Mouse (Mus musculus) intestine, postnatal 0 days (tissue): ENCODE data around the gene H3f3b. TPM values are rescaled to one million over a fixed set of nuclear protein-coding genes. Genes with fewer than 3 reads are reported as not detected.
A peak's percentile ranks its signal among the peaks of the same experiment; 100 is the strongest.

ENCODE experiments used
- ATAC-seq: fragments of 200-750 bp; cut with Nextera tagmentation; 2 replicates; pipeline ENCODE4 v1.8.0; 2017; ENCODE audit warnings: mild to moderate bottlenecking, moderate TSS enrichment, moderate library complexity
- H3K27ac ChIP-seq: fragments of 300-500 bp; sonication (generic); 2 replicates; pipeline ENCODE4 v1.5.1; 2014; ENCODE audit warnings: mild to moderate bottlenecking, low read depth, low read length, moderate library complexity
- H3K27me3 ChIP-seq: fragments of 300-500 bp; sonication (generic); replicated peaks from 2 replicates; pipeline ENCODE4 v1.6.1; 2014; ENCODE audit warnings: low read length, mixed read lengths; ENCODE audit not compliant: control insufficient read depth, insufficient read depth
- H3K36me3 ChIP-seq: fragments of 300-500 bp; sonication (generic); 2 replicates; pipeline ENCODE4 v1.6.1; 2014; ENCODE audit warnings: mild to moderate bottlenecking, moderate library complexity; ENCODE audit not compliant: control insufficient read depth, insufficient read depth
- H3K4me1 ChIP-seq: fragments of 300-500 bp; sonication (generic); replicated peaks from 2 replicates; pipeline ENCODE4 v1.6.1; 2014; ENCODE audit warnings: antibody characterized with exemption, low read length, mixed read lengths; ENCODE audit not compliant: control insufficient read depth, insufficient read depth
- H3K4me2 ChIP-seq: fragments of 300-500 bp; sonication (generic); replicated peaks from 2 replicates; pipeline ENCODE4 v1.6.1; 2014; ENCODE audit warnings: low read depth, mild to moderate bottlenecking, moderate library complexity
- H3K4me3 ChIP-seq: fragments of 300-500 bp; sonication (generic); 2 replicates; pipeline ENCODE4 v1.5.1; 2014; ENCODE audit warnings: low read depth, low read length
- H3K9ac ChIP-seq: fragments of 300-500 bp; sonication (generic); 2 replicates; pipeline ENCODE4 v1.6.1; 2014; ENCODE audit warnings: mild to moderate bottlenecking, low read depth, low read length
- H3K9me3 ChIP-seq: fragments of 300-500 bp; sonication (generic); 2 replicates; pipeline ENCODE4 v1.6.1; 2016; ENCODE audit warnings: mixed run types; ENCODE audit not compliant: control insufficient read depth
- CTCF ChIP-seq: sonication (generic); IDR thresholded peaks from 2 replicates; pipeline ENCODE4 v1.5.1; 2016; ENCODE audit warnings: low read depth, mild to moderate bottlenecking, control low read depth, antibody characterized with exemption, moderate library complexity
- WGBS: fragments of 180-500 bp; shearing (Covaris S2); extraction: QIAGEN DNeasy Blood & Tissue Kit; methylation state at CpG from one replicate; pipeline ENCODE4 v1.1.7; 2014; 5-methylcytosine and 5-hydroxymethylcytosine counted together
- polyA plus RNA-seq: library from polyadenylated mRNA; unstranded; fragments of >200 nt; fragmentation: Nextera tagmentation; extraction: Ambion mirVana; gene quantifications from 2 replicates; pipeline ENCODE4 v1.2.1, GENCODE M21; 2015

The H3f3b gene
- polyA plus RNA-seq, 1 experiment from 2014 or later = 1,144 TPM

DNA sequence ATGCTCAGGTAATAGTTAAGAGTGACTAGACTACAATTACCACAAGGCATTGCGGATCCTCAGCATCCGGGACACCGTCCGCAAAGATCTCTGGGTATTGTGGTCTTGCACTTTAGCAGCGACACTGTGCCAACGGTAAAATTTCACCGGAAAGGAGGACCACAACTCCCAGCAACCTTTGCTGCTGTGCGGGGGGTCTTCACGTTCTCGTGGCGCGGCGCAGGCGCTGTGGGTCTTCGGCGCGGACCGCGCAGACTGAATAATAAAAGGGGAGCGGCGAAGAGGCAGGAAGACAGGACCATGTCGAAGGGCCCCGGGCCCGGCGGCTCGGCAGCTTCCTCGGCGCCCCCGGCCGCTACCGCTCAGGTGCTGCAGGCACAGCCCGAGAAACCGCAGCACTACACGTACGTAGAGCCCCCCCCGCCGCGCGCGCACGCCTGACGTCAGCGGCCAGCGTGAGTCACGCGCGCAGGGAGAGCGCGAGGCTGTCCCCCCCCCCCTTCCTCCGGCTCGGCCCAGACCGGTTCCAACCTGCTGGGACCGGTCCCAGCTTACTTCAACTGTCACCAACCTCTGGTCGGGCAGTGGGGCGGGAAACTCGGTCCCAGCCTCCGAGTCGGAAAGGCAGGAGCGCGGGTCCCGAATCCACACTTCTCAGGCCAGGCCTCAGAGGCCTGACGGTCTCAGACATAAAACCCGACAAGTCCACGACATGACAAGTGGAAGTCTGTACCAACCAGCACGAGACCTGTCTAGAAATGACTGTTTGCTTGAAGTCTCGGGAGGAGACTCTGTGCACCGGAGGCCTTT lies 2.5 kb upstream of the H3f3b start, which contains the start of gene Unk:
Gene Unk, plus strand, starts transcription at position 235 of the 810 bp plus-strand sequence.
- Histone ChIP-seq H3K27ac (peak within 1 kb of the TSS; percentile 98), H3K36me3 (no peaks in the 10 kb centered on the region), H3K27me3 (no peaks in the 10 kb centered on the region), H3K4me3 (peak within 1 kb of the TSS; percentile 73), H3K9me3 (no peaks in the 10 kb centered on the region), H3K4me2 (peak within 1 kb of the TSS; percentile 65), H3K9ac (peak within 1 kb of the TSS; percentile 79), H3K4me1 (no peaks in the 10 kb centered on the region; the same call in 1 of the 2 replicates)
- TF ChIP-seq CTCF = no peak
- peak; percentile 96 for ATAC-seq
- WGBS = under 1% methylated on average over 64 of the region's 67 CpGs

DNA sequence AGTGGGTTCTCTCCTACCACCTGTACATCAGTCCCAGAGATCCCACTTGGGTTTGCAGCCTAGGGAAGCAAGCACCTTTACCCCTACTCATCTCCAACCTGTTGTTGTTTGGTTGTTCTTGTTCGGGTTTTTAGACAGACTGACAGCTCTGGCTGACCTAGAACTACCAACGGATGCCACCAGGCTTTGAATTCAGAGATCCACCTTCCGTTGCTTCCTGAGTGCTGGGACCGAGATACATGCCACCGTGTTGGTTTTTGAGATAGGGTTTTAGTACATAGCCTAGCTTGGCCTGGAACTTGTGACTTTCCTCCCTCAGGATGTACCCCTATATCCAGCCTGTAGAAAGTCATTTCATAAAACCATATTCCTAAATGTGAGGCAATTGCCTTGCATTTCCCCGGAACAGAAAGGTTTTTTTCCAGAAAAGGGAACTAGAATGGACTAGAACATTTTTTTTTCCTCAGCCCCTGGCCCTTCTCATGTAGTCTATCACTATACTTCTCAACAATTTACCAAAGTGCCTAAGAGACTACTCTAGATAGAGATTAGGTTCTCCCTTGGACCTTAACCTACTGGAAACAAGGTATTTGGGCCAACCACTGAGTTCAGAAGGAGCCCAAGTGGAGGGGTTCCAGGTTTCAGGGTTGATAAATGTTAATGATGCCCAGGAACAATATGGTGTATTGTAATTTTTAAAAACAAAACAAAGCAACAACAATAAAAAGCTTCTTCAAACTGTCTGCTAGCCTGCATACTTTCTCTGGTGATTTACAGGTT lies 1.5 kb upstream of the H3f3b start:
- ATAC-seq = no peak

DNA sequence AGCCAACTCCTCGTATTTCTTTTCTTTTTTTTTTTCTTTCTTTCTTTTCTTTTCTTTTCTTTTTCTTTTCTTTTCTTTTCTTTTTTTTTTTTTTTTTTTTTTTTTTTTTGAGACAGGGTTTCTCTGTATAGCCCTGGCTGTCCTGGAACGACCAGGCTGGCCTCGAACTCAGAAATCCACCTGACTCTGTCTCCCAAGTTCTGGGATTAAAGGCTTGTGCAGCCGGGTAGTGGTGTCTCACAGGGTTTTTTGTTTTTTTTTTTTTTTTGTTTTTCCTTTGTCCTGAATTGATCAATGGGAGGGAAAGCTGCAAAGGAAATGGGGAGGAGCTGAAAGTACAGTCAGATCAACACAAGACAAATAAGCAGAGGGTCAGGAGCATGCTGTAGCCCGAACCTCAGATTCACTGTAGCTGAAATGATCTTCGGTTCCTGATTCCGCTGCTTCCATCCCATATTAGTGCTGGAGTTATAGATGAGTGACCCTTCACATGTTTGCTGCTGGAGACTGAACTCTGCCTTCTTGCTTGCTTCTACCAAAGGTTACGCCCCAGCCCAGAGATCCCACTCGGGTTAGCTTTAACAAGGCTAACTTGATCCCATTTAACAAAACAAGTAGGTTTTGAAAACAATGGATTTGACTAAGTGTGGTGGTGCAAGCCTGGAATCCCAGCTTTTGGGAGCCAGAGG lies 559 bp upstream of the H3f3b start:
- TF ChIP-seq CTCF = no peak
- Histone ChIP-seq H3K27ac (no peak overlapping the region), H3K4me3 (no peak overlapping the region), H3K4me1 (no peaks in the 10 kb centered on the region; the same call in 1 of the 2 replicates), H3K9me3 (no peaks in the 10 kb centered on the region), H3K36me3 (no peaks in the 10 kb centered on the region; the same call in 1 of the 2 replicates), H3K27me3 (no peaks in the 10 kb centered on the region), H3K4me2 (no peak overlapping the region), H3K9ac (no peak overlapping the region)
- ATAC-seq = no peak
- 85% methylated on average over 9 of the region's 9 CpGs for WGBS

More for the DNA sequence above, 1.5 kb upstream of the H3f3b start:
- peak overlapping the region; percentile 65 for H3K4me2 ChIP-seq
- TF ChIP-seq CTCF = no peak
- no peak overlapping the region for H3K9ac ChIP-seq
- 79% methylated on average over 6 of the region's 6 CpGs for WGBS
- no peak overlapping the region for H3K27ac ChIP-seq
- H3K4me1 ChIP-seq = no peaks in the 10 kb centered on the region; the same call in 1 of the 2 replicates
- no peaks in the 10 kb centered on the region for H3K9me3 ChIP-seq
- H3K27me3 ChIP-seq = no peaks in the 10 kb centered on the region
- H3K36me3 ChIP-seq = no peaks in the 10 kb centered on the region
- H3K4me3 ChIP-seq = peak overlapping the region; percentile 73

- Histone ChIP-seq H3K4me2 (no peak overlapping the region), H3K36me3 (peaks cover 14% of the 10 kb centered on the region), H3K9ac (no peak overlapping the region), H3K4me3 (no peak overlapping the region), H3K27me3 (no peaks in the 10 kb centered on the region), H3K4me1 (no peaks in the 10 kb centered on the region; the same call in 1 of the 2 replicates), H3K9me3 (no peaks in the 10 kb centered on the region), H3K27ac (no peak overlapping the region)
- no peak for TF ChIP-seq CTCF
- WGBS = 91% methylated on average over 3 of the region's 3 CpGs
- no peak for ATAC-seq
These were observed 2.5 kb downstream of the H3f3b start for GRCm38 (mm10) chr11:116025056-116025845.

DNA sequence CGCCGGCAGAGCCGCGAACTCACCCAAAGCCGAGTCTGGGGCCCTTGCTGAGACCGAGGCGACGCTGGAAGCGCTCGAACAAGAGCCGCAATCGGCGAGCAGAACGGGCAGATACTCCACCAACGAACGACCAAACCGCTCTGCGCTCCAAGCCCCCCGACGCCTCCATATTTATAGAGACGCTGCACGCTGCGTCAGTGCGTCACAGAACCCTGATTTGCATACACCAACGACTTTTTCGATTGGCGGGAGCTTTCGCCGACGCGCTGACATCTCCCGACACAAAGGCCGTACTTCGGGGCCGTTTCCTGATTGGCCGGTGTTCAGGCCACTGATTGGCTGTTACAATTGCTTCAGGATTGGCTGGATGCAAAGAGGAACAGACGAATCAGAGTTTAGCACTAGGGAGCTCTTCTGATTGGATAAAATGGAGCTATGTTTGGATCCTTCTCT lies 3.4 kb downstream of the H3f3b start:
- no peaks in the 10 kb centered on the region for H3K9me3 ChIP-seq
- peak overlapping the region; percentile 99 for H3K4me3 ChIP-seq
- H3K36me3 ChIP-seq = peaks cover 14% of the 10 kb centered on the region
- H3K27ac ChIP-seq = peak overlapping the region; percentile 99
- H3K4me1 ChIP-seq = no peaks in the 10 kb centered on the region
- no peak for TF ChIP-seq CTCF
- under 1% methylated on average over 37 of the region's 37 CpGs for WGBS
- no peaks in the 10 kb centered on the region for H3K27me3 ChIP-seq
- peak overlapping the region; percentile 99 for H3K9ac ChIP-seq
- peak overlapping the region; percentile 64 for H3K4me2 ChIP-seq
- peak; percentile 90 for ATAC-seq
